Mouse (Mus musculus) kidney, postnatal 25 days (tissue): ENCODE data around the gene Zc3h15.
"Not testable (repeated sequence)": the region's sequence is repeated elsewhere in the genome, so short reads cannot be mapped to it uniquely, and the experiment has no call there.

Experiments
- DNase-seq, 2 experiments: peaks; one replicate each; pipeline ENCODE4 v3.0.0; 2021; ENCODE audit warnings: mixed read lengths in 2 of 2

The Zc3h15 gene

DNA sequence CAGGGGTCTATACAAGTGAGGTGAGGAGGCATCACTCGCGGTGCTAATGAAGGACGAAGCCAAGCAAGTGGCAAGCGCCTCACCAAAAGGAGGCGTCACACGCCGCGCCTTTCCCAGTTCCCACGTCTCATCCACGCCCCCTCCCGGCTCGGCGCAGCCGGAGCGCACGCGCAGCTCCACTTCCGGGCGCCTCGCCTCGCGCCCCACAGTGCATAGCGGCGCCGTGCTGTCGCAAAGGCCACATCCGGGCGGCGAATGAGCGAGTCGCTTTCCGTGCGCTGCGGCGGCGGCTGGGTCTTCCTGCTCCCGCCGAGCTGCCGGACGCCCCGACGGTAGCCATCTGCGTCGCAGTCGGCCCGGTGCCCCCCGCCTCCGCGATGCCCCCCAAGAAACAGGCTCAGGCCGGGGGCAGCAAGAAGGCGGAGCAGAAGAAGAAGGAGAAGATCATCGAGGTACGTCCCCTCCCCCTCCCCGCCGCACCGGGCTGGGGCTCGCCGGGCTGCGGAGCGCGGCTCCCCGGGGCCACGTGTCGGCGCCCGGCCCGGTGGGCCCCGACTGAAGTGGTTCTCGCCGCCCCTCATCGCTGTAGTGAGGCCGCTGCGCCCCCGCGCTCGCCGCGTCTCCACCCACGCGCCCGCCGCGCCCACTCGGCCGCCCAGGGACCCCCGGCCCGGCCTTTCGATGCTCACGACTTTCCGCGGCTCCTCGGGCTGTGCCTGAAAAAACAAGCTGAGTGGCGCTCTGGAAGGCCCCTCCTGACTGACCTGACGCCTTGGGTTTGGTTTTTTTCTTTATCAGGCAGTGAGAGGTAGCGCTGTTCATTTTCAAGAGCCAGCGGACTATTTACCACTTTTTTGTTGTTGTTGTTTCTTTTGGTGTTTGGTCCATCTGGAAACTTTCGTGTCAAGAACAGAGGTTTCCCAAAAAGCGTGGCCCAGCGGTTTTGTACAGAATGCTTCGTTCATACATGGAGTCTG lies at the start of gene Zc3h15:
Gene Zc3h15, plus strand, starts transcription at position 160 of the 977 bp plus-strand sequence.
- peak; percentile 94 to 96 for DNase-seq

DNA sequence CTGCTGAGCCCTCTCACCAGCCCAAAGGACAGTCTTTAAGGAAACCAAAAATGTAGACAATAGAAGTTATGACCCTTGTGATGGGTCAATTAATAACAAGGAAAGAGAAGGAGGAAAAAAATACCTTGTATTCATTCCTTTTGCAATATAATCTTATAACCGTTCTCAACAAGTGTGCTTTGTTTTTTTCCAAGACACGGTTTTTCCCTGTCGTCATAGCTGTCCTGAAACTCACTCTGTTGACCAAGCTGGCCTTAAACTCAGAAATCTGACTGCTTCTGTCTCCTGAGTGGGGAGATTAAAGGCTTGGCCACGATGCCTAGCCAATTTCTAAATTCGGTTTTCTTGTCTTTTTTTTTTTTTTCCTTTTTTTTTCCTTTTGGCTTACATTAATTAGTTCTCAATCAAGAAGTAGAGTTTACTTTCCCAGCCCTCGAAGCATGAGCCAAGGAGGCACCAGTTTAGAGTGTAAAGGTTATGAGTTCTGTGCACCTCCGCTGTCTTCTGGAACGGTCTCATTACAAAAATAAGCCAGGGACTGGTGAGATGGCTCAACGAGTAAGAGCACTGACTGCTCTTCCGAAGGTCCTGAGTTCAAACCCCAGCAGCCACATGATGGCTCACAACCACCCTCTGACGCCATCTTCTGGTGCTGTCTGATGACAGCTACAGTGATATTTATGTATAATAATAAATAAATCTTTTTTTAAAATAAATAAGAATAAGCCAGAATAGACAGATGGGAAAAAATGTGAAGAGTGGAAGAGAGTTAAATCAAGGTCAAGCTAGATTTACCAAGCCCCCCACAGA lies 23.5 kb upstream of the Zc3h15 start:
- no peak for DNase-seq

DNA sequence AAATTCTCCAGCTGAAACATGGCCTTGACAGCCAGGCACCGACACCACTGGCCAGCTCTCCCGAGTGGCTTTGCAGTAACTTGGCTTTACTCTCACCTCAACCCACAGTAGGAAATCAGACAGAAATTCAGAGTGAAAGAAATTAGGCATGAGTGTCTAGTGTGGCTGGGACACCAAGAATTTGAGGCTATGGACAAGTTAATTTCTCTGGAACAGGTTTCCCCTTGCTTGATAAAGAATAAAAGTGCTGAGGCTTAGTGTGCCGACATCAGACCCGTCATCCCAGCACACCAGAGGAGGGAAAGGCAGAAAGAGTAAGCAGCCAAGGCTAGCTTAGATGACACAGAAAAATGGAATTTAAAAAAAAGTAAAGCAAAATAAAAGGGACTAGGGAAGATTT lies 22.7 kb upstream of the Zc3h15 start:
- DNase-seq: no peak

DNA sequence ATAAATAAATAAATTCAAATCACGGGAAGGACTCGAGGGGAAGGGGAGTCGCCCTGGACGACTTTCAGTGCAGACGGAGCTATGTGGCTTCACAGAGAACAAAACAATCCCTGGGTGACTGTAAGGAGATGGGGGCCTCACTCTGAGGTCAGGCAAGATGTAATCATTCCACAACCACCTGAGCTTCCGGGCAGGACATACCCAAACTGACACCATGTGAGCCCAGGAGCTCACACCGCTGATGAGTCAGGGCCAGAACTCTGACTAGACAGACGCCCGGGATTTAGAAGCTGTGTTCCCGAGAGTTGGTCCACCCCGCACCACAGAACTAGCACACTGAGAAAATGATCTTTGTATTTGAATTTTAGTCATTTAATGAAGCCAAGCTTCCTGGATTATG lies 21.4 kb upstream of the Zc3h15 start:
- peak in 1 of 2 experiments; percentile 29 for DNase-seq

DNA sequence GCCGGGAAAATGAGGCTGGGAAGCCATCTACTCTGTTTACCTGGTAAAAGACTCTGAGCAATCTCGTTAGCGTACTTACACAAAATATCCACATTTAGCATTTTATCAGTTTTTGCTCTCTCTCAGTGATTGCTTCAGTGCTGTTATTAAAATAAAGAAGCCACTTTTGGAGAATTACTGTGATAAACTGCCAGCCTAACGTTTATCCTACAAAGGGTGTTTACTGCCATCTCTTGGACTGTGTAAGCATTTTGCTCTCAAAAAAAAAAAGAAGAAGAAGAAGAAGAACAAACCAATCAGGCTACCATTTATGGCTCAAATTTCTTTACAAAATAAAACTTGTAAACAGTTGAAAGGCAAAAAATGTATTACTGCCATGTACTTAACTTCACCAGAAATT lies 20.2 kb upstream of the Zc3h15 start:
- DNase-seq: no peak

DNA sequence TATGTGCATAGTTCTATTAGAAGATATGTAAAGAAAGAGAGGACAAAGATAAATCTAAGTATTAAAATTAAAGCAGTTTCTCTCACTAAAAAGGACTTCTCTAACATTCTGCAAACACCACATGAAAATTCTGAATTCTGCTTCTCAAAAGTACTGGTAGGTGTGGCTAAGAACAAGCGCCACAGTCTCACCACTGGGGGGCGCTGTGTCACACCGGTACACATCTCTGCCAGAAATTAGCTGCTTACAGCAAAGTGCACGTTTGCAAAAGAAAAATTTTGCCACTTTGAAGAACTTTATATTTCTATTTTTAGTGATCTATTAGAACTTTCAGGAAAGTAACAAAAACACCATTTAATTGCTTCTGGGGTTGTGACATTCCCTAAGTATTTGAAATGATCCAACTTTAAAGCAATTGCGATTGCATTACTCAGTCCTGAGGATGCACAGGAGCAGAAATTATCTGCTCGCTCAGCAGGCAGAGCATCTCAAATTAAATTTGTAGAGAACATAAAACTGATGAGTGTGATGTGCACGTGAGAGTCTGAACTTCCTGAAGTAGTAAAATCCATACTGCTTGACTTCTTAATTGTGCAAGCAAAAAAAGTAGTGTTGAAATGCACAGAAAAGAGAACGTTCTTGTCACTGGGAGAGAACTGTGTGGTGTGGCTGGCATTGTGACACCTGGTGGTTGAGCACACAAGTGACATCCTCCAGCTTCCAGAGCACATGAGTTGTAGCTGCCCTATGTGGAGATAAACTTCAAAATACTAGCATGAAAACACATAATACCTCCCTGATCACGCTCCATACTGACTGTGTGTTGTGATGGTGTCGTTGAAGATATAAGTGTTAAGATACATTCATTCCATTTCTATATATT lies 18.8 kb upstream of the Zc3h15 start:
- peak; percentile 65 to 80 for DNase-seq

DNA sequence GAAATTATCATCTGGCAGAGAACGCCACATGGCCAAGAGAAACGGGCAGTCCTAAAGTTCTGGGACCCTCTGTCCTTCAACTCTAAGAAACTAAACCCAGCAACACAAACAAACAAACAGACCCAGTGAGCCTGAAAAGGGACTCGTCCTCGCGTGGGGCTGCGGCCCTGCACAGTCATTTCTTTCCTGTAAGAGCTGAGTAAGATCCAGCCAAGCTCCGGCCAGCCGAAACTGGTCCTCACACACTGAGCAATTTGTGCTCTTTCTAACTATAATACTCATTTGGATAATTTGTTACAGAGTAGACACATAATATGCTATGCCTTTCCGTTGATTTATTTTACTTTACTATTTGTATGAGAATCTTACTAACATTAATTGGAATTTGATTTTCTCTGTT lies 17.4 kb upstream of the Zc3h15 start:
- no peak for DNase-seq

DNA sequence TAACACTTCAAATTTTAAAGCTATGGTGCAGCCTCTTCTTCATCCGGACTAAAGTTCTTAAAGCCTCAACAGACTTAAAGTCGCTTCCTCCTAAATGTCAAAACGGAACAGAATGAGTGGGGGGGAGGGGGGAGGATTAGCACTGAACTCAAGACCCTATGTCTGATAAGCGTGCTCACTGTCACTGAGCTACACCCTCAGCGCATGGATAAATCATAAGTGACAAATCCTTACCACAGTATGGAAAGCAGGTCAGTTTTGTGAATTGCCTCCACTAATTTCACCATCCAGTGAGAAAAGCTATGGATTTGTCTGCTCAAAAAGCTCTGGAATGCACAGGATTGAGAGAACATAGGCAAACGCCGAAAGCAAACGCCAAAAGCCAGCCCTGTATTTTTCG lies 16.7 kb upstream of the Zc3h15 start:
- no peak for DNase-seq

DNA sequence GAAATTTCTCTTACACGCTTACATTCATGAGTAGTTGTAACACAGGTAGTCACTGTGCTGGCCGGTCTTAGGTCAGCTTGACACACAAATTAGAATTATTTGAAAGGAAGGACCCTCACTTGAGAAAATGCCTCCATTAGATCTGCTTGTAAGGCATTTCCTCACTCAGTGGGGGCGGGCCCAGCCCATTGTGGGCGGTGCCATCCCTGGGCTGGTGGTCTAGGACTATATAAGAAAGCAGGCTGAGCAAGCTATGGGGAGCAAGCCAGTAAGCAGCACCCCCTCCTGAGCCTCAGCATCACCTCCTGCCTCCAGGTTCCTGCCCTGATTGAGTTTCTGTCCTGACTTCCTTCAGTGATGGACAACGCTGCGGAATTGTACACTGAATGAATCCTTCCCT lies 16.3 kb upstream of the Zc3h15 start:
- no peak for DNase-seq

DNA sequence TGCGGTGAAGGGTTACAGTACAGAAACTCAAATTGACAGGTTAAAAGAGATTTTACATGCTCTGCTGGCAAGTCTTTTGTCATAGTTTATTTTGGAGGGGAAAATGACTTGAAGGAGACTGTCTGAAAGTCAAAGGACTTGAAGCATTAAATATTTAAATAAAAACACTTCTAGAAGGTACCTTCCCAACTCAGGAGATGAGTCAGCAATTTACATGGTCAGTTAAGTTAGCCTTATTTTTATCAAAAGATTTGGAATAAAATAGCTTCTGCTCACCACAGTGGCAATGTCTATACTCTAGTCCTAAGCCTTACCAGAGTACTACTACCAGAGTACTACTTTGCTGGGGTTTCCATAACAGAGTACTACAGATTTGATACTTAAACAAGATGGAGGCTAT lies 2.2 kb upstream of the Zc3h15 start:
- no peak for DNase-seq

DNA sequence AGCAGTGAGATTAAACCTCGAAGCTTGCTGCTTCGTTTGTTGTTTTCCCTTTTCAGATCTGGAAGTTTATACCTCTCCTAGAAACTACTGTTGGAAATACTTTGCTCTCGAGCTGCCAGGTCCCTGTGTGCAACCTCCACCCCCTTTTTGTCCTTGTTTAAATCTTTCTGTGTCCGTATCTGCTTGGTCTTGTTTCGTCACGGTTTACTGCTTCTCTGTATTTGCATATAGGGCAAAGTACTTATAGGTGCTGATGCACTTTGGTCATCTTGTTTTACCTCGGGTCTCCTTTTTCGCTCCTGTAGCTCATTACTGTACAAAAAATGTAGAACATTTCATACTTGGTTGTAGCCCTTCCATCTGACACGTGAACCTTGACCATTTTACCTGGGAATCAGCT lies 4.7 kb downstream of the Zc3h15 start:
- DNase-seq: no peak

DNA sequence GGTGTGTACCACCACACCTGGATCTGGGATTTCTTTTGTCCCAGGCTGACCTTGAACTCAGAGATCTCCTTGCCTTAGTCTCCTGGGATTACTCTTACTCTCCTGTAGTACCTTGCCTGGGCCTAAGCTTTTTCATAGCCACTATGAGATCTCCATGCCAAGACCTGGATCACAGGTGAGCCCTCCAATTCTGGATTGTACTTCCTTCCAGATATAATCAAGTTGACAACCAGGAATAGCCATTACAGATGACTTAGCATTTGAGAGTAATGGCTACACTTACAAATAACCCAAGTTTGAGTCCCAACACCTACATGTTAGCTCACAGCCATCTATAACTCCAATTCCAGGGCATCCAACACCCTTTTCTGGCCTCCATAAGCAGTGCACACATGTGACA lies 8.4 kb downstream of the Zc3h15 start:
- no peak for DNase-seq

DNA sequence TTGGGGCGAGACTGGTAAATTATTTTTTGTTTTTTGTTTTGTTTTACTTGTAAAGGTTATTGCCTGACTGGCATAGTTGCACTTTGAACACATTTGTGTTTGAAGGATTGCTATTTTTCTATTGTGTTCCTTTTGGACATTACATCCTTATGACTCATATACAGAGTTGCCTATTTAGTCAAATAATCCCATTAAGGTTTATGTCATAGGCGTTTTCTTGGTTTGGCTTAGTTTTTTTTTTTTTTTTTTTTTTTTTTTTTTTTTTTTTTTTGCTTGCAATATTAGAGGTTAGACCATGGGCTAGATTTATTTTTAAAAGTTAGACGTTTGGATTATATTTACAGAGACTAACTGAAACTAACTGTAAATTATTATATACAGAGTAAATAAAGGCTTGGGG lies 15.0 kb downstream of the Zc3h15 start:
- no peak for DNase-seq

DNA sequence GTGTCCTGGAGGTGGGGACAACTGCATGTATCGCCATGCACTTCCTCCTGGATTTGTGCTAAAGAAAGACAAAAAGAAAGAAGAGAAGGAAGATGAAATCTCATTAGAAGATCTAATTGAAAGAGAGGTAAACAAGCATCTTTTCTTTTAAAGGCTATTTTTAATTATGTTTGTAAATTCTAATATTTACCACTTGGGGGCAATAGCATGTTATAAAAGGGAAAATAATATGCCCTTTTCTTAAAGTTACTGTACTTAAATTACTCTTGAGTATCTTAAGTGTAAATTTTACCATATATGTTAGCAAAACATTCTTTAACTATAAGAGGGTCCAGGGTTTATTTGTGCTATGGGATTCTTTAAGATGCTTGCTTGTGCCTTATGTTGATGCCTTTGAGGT lies 15.9 kb downstream of the Zc3h15 start:
- no peak for DNase-seq

DNA sequence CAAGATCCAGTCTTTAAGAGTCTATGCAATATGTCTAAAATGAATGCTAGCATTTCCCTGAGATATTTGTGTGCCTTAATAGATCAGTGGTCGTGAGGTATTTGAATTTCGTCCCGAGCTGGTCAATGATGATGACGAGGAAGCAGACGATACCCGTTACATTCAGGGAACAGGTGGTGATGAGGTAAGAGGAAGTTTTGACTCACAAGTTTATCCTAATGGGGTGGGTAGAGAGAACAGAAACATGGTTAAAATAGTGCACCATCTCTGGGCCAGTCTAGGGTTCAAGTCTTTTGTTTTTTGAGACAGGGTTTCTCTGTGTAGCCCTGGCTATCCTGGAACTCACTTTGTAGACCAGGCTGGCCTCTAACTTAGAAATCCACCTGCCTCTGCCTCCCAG lies 17.1 kb downstream of the Zc3h15 start:
- DNase-seq: no peak

DNA sequence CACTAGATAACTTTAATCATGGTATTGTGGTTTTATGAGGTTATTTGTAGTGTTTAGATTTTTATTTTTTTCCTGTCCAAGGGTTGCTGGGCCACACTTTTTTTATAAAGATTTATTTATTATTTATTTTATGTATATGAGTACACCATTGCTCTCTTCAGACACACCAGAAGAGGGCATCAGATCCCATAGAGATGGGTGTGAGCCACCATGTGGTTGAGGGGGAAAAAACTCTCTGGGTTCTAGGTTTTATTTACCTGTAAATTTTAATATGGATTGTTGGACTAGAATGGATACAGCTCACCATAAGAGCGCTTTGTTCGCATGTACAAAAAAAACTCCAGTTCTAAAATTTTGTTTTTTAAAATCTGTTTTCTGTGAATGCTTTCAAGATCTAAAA lies 20.8 kb downstream of the Zc3h15 start:
- DNase-seq: not testable (repeated sequence)

DNA sequence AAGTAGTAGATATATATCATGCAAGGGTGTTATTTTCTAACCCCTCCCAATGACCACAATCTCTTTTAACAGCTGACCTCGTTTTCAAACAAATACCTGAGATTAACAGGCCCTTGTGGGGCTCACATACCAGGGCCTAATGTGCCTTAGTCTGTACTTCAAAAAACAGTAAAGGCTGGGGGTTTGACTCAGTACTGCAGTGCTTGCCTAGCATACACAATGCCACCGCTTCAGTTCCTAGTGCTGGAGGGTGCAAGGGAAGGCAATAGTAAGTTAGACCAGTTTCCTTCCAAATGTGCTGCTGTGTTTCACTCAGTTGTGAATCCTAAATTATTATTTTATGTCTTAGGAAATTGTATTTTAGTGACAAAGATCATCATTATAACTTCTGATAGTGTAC lies 23.2 kb downstream of the Zc3h15 start:
- DNase-seq: no peak

DNA sequence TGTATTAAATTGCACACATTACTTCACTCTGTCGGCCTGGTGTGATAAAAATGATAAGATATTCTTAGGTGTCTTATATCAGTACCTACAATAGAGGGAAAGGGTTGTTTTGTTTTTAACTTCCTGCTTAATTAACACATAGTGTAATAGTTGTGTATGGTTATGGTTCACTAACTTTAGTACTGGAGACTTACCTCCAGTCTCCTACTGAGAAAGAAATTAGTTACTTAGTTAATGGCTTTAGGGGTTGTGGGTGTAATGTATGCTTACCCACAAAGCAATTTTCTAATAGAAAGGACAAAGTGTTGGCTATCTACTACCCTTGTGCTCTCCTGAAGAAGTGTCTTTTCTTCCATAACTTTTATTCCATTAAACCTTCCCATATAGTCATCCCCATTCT lies 23.8 kb downstream of the Zc3h15 start:
- DNase-seq: no peak

DNA sequence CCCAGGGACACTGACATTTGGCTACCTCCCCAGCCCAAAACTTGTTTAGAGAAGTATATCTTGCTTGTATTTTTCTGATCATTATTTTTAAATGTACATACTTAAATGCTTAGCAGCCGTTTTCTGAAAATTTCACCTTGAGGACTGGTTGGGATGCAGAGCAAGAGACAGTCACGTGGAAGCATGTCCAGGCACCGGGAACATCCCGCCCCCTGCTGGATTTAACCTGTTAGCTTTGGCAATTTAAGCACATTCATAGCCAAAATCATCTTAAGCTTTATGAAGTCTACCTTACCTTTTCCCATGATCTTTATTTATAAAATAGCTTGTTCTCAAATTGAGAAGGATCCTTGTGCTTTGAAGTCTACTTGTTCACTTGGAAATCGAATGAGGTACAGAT lies 25.8 kb downstream of the Zc3h15 start:
- DNase-seq: peak; percentile 57 to 60

DNA sequence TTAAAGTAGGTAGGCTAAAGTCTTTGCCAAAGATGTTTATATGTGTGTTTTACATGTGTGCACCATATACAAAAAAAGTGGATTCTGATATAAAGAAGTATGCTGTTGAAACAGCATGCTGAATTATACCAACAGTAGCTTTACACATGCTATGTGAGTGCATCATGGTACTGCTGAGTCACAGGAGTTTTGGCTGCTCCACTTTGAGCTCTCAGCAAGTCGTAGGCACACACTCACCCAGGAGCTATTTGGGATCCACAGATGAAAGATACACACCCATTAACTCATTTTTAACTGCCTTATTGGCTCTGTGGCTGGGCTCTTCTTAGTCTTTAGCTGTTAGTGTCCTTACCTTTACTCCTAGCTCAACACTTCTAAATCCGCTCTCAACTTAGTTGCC lies 27.6 kb downstream of the Zc3h15 start:
- no peak for DNase-seq

DNA sequence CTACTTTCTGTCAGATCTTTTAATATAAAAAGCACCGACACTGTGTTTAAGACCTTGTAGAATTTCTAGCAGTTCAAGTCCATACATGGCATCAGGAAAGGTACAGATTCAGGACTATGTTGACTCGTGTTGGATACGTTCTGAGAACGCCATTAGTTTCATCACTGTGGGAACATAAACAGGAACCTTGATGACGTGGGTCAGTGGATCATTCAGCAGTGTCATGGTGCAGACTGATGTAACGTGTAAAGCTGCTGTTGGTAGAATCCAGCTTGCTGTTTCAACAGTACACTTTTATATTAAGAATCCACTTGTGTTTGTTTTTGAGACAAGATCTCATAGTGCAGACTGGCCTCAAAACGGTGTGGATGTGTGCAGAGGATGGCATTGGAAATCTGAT lies 28.8 kb downstream of the Zc3h15 start:
- DNase-seq: no peak

DNA sequence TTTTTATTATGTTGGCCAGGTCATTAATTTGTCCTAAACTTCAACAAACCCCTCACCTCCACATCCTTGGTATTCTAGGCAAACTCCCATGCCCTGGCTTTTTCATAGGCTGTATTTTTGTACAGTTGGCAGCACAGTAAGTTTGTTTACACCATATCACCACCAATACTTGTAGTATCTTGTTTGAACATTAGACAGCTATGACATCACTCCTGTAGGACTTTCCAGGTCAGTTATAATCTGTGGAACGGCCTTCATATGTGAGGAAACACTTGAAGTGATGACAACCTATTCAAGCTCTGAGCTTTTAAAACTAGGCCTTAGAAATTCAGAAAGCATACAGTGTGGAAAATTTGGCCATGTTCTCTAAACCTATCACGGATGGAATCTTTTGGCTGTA lies 29.6 kb downstream of the Zc3h15 start:
- DNase-seq: no peak

DNA sequence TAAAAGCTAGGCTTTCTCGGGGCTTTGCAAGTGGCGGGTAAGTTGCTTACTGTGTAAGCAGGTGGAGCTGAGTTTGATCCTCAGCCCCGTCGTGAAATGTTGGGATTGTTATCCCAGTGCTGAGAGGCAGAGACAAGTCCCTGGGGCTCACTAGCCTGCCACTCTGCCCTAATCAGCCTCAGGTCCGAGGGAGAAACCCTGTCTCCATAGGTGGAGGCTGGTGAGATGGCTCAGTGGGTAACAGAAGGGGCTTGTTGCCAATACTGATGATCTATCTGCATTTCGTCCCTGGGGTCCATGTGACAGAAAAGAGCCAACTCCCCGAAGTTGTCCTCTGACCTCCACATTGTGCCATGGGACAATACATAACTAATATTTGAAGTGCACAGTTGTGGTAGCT lies 30.2 kb downstream of the Zc3h15 start:
- DNase-seq: no peak
